Mouse (Mus musculus) megakaryocyte progenitor cell, adult 5-6 weeks (primary cell): ENCODE results near the gene Dnah14. TPM values are rescaled to one million over a fixed set of nuclear protein-coding genes. Genes with fewer than 3 reads are reported as not detected.

Source experiments
- ATAC-seq: replicated peaks from 2 replicates; pipeline ENCODE4 v1.8.0; 2016; ENCODE audit warnings: mild to moderate bottlenecking, moderate TSS enrichment, inconsistent platforms; ENCODE audit not compliant: poor library complexity
- total RNA-seq, 2 experiments: library from RNA; stranded (forward) in 1 of 2; stranded (reverse) in 1 of 2; fragments of 157-497, 149-512 nt in 1 of 2; fragments of 200-1000 nt in 1 of 2; gene quantifications; 2 replicates each; pipeline versions ENCODE4 v1.2.3 to v1.2.4; 2015 to 2017

Dnah14 gene
- total RNA-seq (2015) (not detected in 2 replicates), total RNA-seq (2017) (1.7 and 2.5 TPM in 2 replicates)

- ATAC-seq: no peak
Measured at GRCm38 (mm10) chr1:181576322-181576721, at the start of gene Dnah14. Gene Dnah14 (plus strand): TSS chr1:181576559.

DNA sequence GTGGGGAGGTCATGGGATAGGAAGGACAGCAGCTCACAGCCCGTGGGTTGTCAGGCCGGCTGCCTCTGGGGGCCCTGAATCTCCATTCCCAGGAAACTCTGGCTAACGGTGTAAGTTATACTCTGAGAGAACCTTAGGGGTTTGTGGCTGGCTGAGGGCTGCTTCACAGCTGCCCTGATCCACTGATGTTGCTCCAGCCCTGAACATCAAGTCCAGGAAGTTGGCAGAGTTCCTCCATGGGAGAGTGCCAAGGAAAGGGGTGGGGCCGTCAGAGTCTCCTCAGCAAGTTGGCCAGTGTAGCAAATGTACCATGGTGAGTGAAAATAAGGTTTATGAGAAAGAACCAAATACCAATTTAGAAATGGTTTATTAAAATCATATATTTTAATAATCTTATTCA lies 47.0 kb upstream of the Dnah14 start:
- ATAC-seq: no peak

- ATAC-seq: no peak
Measured at GRCm38 (mm10) chr1:181535165-181535873, 41.0 kb upstream of the Dnah14 start.

DNA sequence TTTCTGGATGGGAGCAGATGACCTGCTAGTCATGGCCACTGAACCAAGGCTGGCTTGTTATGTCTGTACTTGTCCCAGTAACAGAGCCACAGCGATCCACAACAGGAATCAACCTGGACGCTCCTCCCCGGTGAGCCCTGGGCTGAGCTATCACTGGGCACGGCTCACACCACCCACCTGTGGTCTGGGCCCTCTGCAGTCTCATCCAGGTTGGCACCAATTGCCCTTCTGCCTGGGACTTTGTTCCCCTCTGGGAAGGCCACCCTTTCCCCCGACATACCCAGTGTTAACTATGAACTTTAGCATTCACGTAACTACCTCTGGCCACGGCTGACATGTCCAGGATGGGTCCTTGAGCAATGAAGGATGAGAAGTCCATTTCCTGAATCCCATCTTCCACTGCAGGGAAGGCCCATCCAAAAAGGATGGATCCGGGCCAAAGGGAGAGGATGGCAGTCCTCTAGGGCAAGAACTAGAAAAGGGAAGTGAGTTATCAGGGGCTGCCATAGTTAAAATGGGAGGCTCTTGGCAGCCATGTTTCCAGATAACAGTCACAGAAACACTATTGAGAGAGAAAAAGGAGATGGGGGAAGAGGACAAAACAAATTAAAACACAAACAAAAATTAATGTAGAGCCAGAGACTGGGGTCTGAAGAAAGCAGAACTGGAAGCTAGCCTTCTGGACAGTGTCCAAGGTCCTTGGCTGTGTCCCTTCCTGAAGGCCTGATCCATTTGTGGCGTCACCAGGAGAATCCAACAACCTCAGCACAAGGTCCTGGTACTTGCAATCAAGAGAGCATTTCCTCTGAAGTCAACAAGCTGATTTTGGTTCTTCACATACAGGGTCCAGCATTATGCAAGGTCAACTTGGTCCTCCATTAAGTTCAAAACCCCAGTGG lies 38.5 kb upstream of the Dnah14 start:
- ATAC-seq: no peak

GRCm38 (mm10) chr1:181539846-181540769 lies 36.3 kb upstream of the Dnah14 start:
- peak; percentile 80 for ATAC-seq

DNA sequence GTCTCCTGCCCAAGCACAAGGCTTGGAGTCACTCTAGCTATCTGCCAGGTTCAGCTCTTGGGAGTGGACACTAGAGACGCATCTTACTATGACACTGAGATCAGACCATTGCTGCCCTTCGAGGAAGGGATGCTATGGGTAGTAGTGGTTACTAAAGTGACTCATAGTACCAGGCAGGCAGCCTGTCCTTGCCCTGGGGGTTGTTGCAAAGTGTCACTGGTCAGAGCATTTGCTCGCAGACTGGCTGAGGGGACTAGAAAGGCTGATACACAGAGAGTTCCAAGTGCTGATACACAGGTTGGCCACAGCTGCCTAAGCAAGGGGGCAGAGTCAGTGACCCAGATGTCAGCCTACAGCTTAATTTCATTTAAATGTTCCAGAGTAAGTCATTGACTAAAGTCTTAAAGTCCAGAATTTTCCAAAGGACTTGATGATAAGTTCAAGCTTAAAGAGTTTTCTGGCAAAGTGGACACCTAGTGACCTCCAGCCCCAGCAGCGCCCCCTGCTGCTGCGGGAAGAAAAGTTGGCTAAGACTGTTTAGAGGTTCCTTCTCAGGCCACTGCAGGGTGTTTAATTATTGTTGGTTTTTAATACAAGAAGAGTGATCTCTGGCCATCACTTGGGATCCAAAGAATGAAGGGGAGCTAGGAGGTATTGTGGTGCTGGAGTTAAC lies 32.5 kb upstream of the Dnah14 start:
- ATAC-seq: no peak

DNA sequence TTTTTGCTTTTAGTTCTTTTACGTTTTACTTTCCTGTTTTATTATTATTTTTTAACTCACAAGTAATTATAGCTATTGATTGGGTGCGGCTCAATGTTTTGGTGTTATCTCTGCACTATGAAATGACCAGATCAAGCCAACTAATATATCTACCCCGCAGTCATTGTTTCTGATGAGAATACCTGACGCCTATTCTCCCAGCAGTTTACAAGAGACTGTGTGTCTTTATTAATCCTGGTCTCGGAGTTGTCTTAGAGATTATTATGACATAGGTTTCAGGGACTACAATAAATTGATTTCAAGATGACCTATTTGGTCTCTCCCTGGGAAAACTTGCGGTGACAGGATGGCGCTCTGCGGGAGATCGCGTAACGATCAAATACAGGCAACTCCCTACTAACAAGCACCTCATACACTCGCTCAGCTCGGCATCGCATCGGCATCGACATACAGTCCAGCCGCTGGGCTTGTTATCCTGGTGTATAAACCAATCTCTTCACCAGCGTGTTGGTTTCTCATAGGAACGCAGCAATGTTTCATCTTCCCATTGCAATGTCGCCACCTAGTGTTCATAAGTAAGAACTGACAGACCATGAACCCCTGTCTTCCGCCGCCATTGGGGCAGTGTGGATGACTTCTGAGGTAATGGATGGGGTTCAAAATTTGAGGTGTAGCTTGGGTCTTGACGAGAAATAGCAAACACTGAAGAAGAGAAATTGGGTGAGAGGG lies 31.2 kb upstream of the Dnah14 start:
- peak; percentile 93 for ATAC-seq

- no peak for ATAC-seq
Measured at GRCm38 (mm10) chr1:181549987-181550386, 26.4 kb upstream of the Dnah14 start.

GRCm38 (mm10) chr1:181550826-181551225 lies 25.5 kb upstream of the Dnah14 start:
- peak; percentile 38 for ATAC-seq

DNA sequence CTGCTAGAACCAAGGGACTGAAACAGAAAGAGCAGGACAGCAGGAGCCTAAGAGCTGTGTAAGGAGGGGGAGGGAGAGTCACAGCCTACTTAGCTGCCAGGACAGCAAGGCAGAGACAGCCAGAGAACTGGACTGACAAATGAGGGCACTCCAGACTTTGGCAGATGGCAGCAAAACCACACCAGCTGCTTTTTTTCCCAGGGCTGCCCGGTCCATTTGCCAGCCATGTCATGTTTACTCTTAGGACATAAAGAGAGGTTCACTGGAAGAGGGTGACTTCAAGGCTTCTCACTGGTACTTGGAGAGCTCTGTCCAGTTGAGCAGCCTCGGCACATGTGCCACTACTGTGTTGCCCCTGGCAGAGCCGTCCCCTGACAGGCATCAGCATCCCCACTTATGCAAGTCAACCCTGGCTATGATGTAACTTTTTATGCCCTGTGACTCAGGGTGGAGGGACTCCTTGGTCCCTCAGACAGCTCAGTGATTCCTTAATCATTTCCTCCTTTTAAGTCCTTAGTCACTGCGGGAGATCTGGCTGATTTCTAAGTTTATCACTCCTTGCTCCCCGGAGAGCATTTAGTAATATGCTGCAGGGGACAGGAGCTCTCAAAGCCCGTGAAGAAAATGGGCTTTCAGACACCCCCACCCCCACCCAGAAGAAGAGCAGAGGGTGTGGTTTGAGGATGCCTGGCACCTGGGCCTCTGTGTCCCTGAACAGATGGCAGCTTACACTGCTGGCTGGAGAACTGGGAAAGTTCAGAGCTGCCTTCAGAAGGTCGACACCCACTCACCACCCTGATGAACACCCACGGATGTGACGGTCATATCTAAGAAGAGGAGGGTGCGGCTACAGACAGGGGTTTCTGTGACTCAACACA lies 23.6 kb upstream of the Dnah14 start:
- ATAC-seq: peak; percentile 88

DNA sequence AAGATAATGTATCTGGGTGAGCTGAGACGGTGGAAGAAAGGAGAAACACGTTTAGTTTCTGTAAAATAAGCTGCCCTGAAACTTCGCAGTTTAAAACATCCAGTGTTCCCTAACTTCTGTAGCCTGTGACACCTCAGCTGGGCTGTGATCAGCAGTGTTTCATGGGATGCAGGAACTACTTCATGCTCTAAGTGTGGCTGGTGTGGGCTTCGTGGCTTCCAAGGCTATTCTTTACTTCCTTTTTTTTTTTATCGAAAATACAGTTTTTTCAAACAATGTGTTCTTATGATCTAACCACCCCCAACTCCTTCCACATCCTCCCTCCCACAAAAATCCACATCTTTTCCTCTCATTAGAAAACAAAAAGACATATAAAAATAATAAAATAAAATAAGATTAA lies 20.9 kb upstream of the Dnah14 start:
- ATAC-seq: peak; percentile 51

DNA sequence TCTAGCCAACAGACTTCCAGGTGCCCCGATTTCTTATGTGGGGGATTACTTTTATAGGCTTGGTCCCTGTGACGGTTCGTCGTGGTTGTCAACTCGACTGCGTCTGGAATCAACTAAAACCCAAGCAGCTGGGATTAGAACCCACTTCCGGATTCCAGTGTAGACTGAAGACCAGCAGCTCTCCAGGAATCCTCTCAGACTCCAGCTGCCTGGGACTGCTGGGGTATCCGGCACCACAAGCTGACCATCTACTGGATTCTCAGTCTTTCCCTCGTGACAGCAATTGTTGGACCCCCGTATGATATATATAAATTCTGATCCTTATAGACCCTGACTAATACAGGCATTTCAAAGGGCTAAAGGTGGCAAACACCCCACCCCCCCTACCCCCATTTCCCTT lies 16.7 kb upstream of the Dnah14 start:
- ATAC-seq: no peak

- no peak for ATAC-seq
Measured at GRCm38 (mm10) chr1:181560325-181560724, 16.0 kb upstream of the Dnah14 start.

- no peak for ATAC-seq
Measured at GRCm38 (mm10) chr1:181560896-181561767, 15.2 kb upstream of the Dnah14 start.

- ATAC-seq: no peak
Measured at GRCm38 (mm10) chr1:181561768-181562444, 14.5 kb upstream of the Dnah14 start.

DNA sequence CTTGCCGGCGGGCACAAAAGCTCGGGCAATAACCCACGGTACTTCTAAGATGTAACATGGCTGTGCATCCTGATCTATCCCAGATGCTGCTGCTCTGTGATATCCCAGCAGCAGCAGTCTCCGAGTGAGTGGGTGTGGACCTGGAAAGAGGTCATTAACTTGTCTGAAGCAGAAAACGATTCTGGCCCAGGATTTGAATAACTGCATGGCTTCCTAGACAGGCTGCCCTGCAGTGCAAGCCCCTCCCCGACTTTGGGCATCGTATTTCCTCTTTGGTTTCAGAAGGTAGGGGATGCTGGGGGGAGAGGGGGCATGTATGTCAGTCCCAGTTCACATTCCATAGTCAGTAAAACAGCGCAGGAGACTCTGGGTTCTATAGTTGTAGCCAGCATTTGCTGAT lies 6.9 kb upstream of the Dnah14 start:
- no peak for ATAC-seq

DNA sequence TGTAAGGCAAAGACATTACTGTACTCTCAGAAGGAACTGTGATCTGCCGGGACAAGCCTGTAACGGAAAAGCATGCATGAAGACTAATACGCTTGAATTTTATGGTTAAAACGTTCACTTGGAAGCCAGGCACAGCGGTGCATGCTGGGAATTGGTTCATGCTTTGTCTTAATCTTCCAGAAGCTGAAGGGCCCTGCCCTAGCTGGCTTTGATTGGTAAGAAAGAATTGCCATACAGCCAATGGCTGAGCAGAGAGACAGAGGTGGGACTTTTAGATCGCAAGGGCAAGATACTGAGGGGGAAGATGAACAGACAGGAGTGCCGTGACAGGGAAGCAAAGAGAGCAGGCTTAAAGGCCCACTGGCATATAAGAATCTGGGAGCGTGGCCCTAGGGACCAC lies 6.8 kb downstream of the Dnah14 start:
- no peak for ATAC-seq
